Comparison of ENCODE assay signal across 8 mouse cellular contexts in genomic region chr10:79918231-79919078, GRCm38 (mm10). TPM values are rescaled to one million over a fixed set of nuclear protein-coding genes. Genes with fewer than 3 reads are reported as not detected.
DNase-seq lines count a peak whose midpoint lies in the region; ATAC-seq and TF ChIP-seq lines count a peak whose summit lies in the region.

No protein-coding gene starts in this region.

- peak; percentile 31 for DNase-seq in hindbrain, embryonic 11.5 days (ENCODE audit: low spot score)
- peak; percentile 51 for DNase-seq in lung, postnatal 0 days (ENCODE audit: low spot score)
- no peak for DNase-seq in frontal cortex, adult 2 months (ENCODE audit: extremely low spot score in 1 of 2, low spot score in 1 of 2)
- no peak for DNase-seq in urinary bladder, adult 18-20 months (ENCODE audit: low spot score in 2 of 2)
- no peak for DNase-seq in right cerebral cortex, postnatal 14 days

- peaks cover 53% of the 10 kb centered on the region for H3K4me1 ChIP-seq in forebrain, embryonic 13.5 days
- H3K4me1 ChIP-seq in forebrain, embryonic 16.5 days (replicated peaks; ENCODE audit: control insufficient read depth, insufficient read depth, low read length), result peaks cover 44% of the 10 kb centered on the region
- H3K4me1 ChIP-seq in ES-Bruce4 (ENCODE audit: control insufficient read depth, insufficient read depth, low read length), result peaks cover 7% of the 10 kb centered on the region
- H3K4me1 ChIP-seq in hindbrain, embryonic 11.5 days (replicated peaks; ENCODE audit: control insufficient read depth, insufficient read depth, low read length), result peaks cover 26% of the 10 kb centered on the region
- peaks cover 21% of the 10 kb centered on the region; the same call in 1 of the 2 replicates for H3K4me1 ChIP-seq in lung, postnatal 0 days (ENCODE audit: insufficient read depth, low read depth, low read length)

- ATAC-seq in forebrain, embryonic 13.5 days, result no peak
- ATAC-seq in forebrain, embryonic 16.5 days, result no peak
- no peak for ATAC-seq in hindbrain, embryonic 11.5 days (ENCODE audit: low FRiP score)
- no peak for ATAC-seq in lung, postnatal 0 days

- no peak for TF ChIP-seq EP300 in ES-Bruce4 (IDR thresholded peaks at IDR 0.05; ENCODE audit: insufficient read depth, low read depth, low read length)
- TF ChIP-seq EP300 in lung, postnatal 0 days (IDR thresholded peaks at IDR 0.05), result no peak

- H3K27me3 ChIP-seq in forebrain, embryonic 13.5 days, result peaks cover 63% of the 10 kb centered on the region
- H3K27me3 ChIP-seq in forebrain, embryonic 16.5 days (replicated peaks; ENCODE audit: control insufficient read depth, insufficient read depth, low read length), result peaks cover 61% of the 10 kb centered on the region
- H3K27me3 ChIP-seq in ES-Bruce4 (ENCODE audit: control insufficient read depth, insufficient read depth, low read length, poor library complexity, severe bottlenecking), result no peaks in the 10 kb centered on the region
- H3K27me3 ChIP-seq in hindbrain, embryonic 11.5 days (ENCODE audit: control insufficient read depth, insufficient read depth, low read length), result peaks cover 61% of the 10 kb centered on the region
- H3K27me3 ChIP-seq in lung, postnatal 0 days (replicated peaks; ENCODE audit: insufficient read depth, low read length), result peaks cover 35% of the 10 kb centered on the region

- H3K4me3 ChIP-seq in forebrain, embryonic 13.5 days, result peak overlapping the region; percentile 15; the same call in 1 of the 2 replicates
- no peak overlapping the region for H3K4me3 ChIP-seq in forebrain, embryonic 16.5 days (replicated peaks; ENCODE audit: low read length)
- peak overlapping the region; percentile 3; the same call in 1 of the 2 replicates for H3K4me3 ChIP-seq in ES-Bruce4 (ENCODE audit: low read depth, low read length)
- H3K4me3 ChIP-seq in hindbrain, embryonic 11.5 days (ENCODE audit: low read depth, low read length), result 0 out of 2 replicates have a peak overlapping the region, but pooled peaks have one; percentile 6
- H3K4me3 ChIP-seq in lung, postnatal 0 days (ENCODE audit: low read depth, low read length), result peak overlapping the region; percentile 23; the same call in 1 of the 2 replicates

- H3K9ac ChIP-seq in forebrain, embryonic 13.5 days, result peak overlapping the region; percentile 2; the same call in 1 of the 2 replicates
- no peak overlapping the region for H3K9ac ChIP-seq in forebrain, embryonic 16.5 days (replicated peaks; ENCODE audit: low read depth, low read length)
- H3K9ac ChIP-seq in ES-Bruce4 (ENCODE audit: low read depth, poor library complexity, severe bottlenecking), result no peak overlapping the region
- no peak overlapping the region for H3K9ac ChIP-seq in hindbrain, embryonic 11.5 days (ENCODE audit: low read depth, low read length)
- 0 out of 2 replicates have a peak overlapping the region, but pooled peaks have one; percentile 3 for H3K9ac ChIP-seq in lung, postnatal 0 days (replicated peaks; ENCODE audit: low read depth)

- peaks cover under 1% of the 10 kb centered on the region; the same call in 1 of the 2 replicates for H3K36me3 ChIP-seq in forebrain, embryonic 13.5 days (ENCODE audit: poor library complexity, severe bottlenecking)
- H3K36me3 ChIP-seq in forebrain, embryonic 16.5 days (ENCODE audit: control insufficient read depth, insufficient read depth), result no peaks in the 10 kb centered on the region
- H3K36me3 ChIP-seq in ES-Bruce4 (ENCODE audit: control insufficient read depth, insufficient read depth, low read length, poor library complexity, severe bottlenecking), result no peaks in the 10 kb centered on the region
- H3K36me3 ChIP-seq in hindbrain, embryonic 11.5 days (ENCODE audit: control insufficient read depth, insufficient read depth, low read length), result no peaks in the 10 kb centered on the region
- H3K36me3 ChIP-seq in lung, postnatal 0 days (ENCODE audit: insufficient read depth, low read length), result no peaks in the 10 kb centered on the region

- no peak overlapping the region for H3K27ac ChIP-seq in forebrain, embryonic 13.5 days
- no peak overlapping the region for H3K27ac ChIP-seq in forebrain, embryonic 16.5 days (ENCODE audit: low read length)
- H3K27ac ChIP-seq in ES-Bruce4 (ENCODE audit: insufficient read depth, low read length), result no peak overlapping the region
- H3K27ac ChIP-seq in hindbrain, embryonic 11.5 days (ENCODE audit: low read depth, low read length), result no peak overlapping the region
- no peak overlapping the region for H3K27ac ChIP-seq in lung, postnatal 0 days (ENCODE audit: low read length)

- peak overlapping the region; percentile 16 for H3K4me2 ChIP-seq in forebrain, embryonic 13.5 days
- H3K4me2 ChIP-seq in forebrain, embryonic 16.5 days (ENCODE audit: low read length), result no peak overlapping the region
- 0 out of 2 replicates have a peak overlapping the region, but pooled peaks have one; percentile 7 for H3K4me2 ChIP-seq in hindbrain, embryonic 11.5 days (replicated peaks; ENCODE audit: low read depth, low read length)
- peak overlapping the region; percentile 50 for H3K4me2 ChIP-seq in lung, postnatal 0 days (replicated peaks; ENCODE audit: low read depth, low read length)

- no peak for TF ChIP-seq POLR2A in ES-Bruce4 (IDR thresholded peaks at IDR 0.05; ENCODE audit: insufficient read depth, low read length)

- TF ChIP-seq CTCF in ES-Bruce4 (IDR thresholded peaks at IDR 0.05; ENCODE audit: low read depth, low read length), result no peak
- TF ChIP-seq CTCF in lung, postnatal 0 days (IDR thresholded peaks at IDR 0.05), result no peak

- WGBS in forebrain, embryonic 13.5 days, result 3% methylated on average over 35 of the region's 35 CpGs
- WGBS in forebrain, embryonic 16.5 days, result 4% methylated on average over 34 of the region's 35 CpGs
- 4% methylated on average over 35 of the region's 35 CpGs for WGBS in hindbrain, embryonic 11.5 days
- 11% methylated on average over 34 of the region's 35 CpGs for WGBS in lung, postnatal 0 days

- H3K9me3 ChIP-seq in forebrain, embryonic 13.5 days (replicated peaks), result no peaks in the 10 kb centered on the region
- no peaks in the 10 kb centered on the region for H3K9me3 ChIP-seq in forebrain, embryonic 16.5 days (ENCODE audit: control insufficient read depth, low read length)
- H3K9me3 ChIP-seq in ES-Bruce4 (replicated peaks; ENCODE audit: control insufficient read depth, insufficient read depth, low read length, poor library complexity, severe bottlenecking), result no peaks in the 10 kb centered on the region
- no peaks in the 10 kb centered on the region for H3K9me3 ChIP-seq in hindbrain, embryonic 11.5 days (ENCODE audit: control insufficient read depth, low read length)
- H3K9me3 ChIP-seq in lung, postnatal 0 days (ENCODE audit: low read length), result no peaks in the 10 kb centered on the region

RNA-seq across cellular contexts. Expression of gene Kiss1r, which starts 1.7 kb away (rescaled TPM):
- polyA plus RNA-seq in forebrain, embryonic 13.5 days (2015; fragmentation: Nextera tagmentation; extraction: Ambion mirVana), result 1.0 and 1.3 TPM in 2 replicates
- 2.7 and 3.6 TPM in 2 replicates for polyA plus RNA-seq in forebrain, embryonic 16.5 days (2015; fragmentation: Nextera tagmentation; extraction: Ambion mirVana)
- polyA plus RNA-seq in ES-Bruce4 (2011; ENCODE audit: insufficient read depth, insufficient read length, low read depth, missing spikeins), result 0.25 and 1.2 TPM in 2 replicates
- polyA plus RNA-seq in hindbrain, embryonic 11.5 days (2014; fragmentation: Nextera tagmentation; extraction: Ambion mirVana), result 0.26 and 0.36 TPM in 2 replicates
- 1.6 and 1.7 TPM in 2 replicates for polyA plus RNA-seq in lung, postnatal 0 days (2015; fragmentation: Nextera tagmentation; extraction: Ambion mirVana)
- polyA plus RNA-seq in frontal cortex, adult 2 months (2012; rRNA removed), result 10.7 and 11.8 TPM in 2 replicates

RNA-seq across cellular contexts. Expression of gene R3hdm4, which starts 2.6 kb away (rescaled TPM):
- polyA plus RNA-seq in forebrain, embryonic 13.5 days (2015; fragmentation: Nextera tagmentation; extraction: Ambion mirVana), result 200 and 217 TPM in 2 replicates
- polyA plus RNA-seq in forebrain, embryonic 16.5 days (2015; fragmentation: Nextera tagmentation; extraction: Ambion mirVana), result 289 and 309 TPM in 2 replicates
- 49.4 and 56.5 TPM in 2 replicates for polyA plus RNA-seq in ES-Bruce4 (2011; ENCODE audit: insufficient read depth, insufficient read length, low read depth, missing spikeins)
- polyA plus RNA-seq in hindbrain, embryonic 11.5 days (2014; fragmentation: Nextera tagmentation; extraction: Ambion mirVana), result 131 and 139 TPM in 2 replicates
- 123 and 129 TPM in 2 replicates for polyA plus RNA-seq in lung, postnatal 0 days (2015; fragmentation: Nextera tagmentation; extraction: Ambion mirVana)
- polyA plus RNA-seq in frontal cortex, adult 2 months (2012; rRNA removed), result 380 and 385 TPM in 2 replicates

RNA-seq across cellular contexts. Expression of gene Gm26602, which starts 7.8 kb away (rescaled TPM):
- polyA plus RNA-seq in forebrain, embryonic 13.5 days (2015; fragmentation: Nextera tagmentation; extraction: Ambion mirVana), result 33.6 TPM in 1 of 2 replicates, not detected in the other
- 17.7 and 36.3 TPM in 2 replicates for polyA plus RNA-seq in forebrain, embryonic 16.5 days (2015; fragmentation: Nextera tagmentation; extraction: Ambion mirVana)
- not detected in 2 replicates for polyA plus RNA-seq in ES-Bruce4 (2011; ENCODE audit: insufficient read depth, insufficient read length, low read depth, missing spikeins)
- polyA plus RNA-seq in hindbrain, embryonic 11.5 days (2014; fragmentation: Nextera tagmentation; extraction: Ambion mirVana), result 23.6 and 25.3 TPM in 2 replicates
- polyA plus RNA-seq in lung, postnatal 0 days (2015; fragmentation: Nextera tagmentation; extraction: Ambion mirVana), result not detected in 2 replicates
- not detected in 2 replicates for polyA plus RNA-seq in frontal cortex, adult 2 months (2012; rRNA removed)

RNA-seq across cellular contexts. Expression of gene Arid3a, which starts 8.4 kb away (rescaled TPM):
- 2.5 and 3.6 TPM in 2 replicates for polyA plus RNA-seq in forebrain, embryonic 13.5 days (2015; fragmentation: Nextera tagmentation; extraction: Ambion mirVana)
- polyA plus RNA-seq in forebrain, embryonic 16.5 days (2015; fragmentation: Nextera tagmentation; extraction: Ambion mirVana), result 2.4 and 3.5 TPM in 2 replicates
- 31.1 and 36.5 TPM in 2 replicates for polyA plus RNA-seq in ES-Bruce4 (2011; ENCODE audit: insufficient read depth, insufficient read length, low read depth, missing spikeins)
- 4.9 and 9.0 TPM in 2 replicates for polyA plus RNA-seq in hindbrain, embryonic 11.5 days (2014; fragmentation: Nextera tagmentation; extraction: Ambion mirVana)
- polyA plus RNA-seq in lung, postnatal 0 days (2015; fragmentation: Nextera tagmentation; extraction: Ambion mirVana), result 4.8 and 7.1 TPM in 2 replicates
- 3.6 and 4.1 TPM in 2 replicates for polyA plus RNA-seq in frontal cortex, adult 2 months (2012; rRNA removed)

RNA-seq across cellular contexts. Expression of gene Med16, which starts 9.7 kb away (rescaled TPM):
- 49.0 and 59.0 TPM in 2 replicates for polyA plus RNA-seq in forebrain, embryonic 13.5 days (2015; fragmentation: Nextera tagmentation; extraction: Ambion mirVana)
- 53.8 and 54.0 TPM in 2 replicates for polyA plus RNA-seq in forebrain, embryonic 16.5 days (2015; fragmentation: Nextera tagmentation; extraction: Ambion mirVana)
- 17.4 and 17.5 TPM in 2 replicates for polyA plus RNA-seq in ES-Bruce4 (2011; ENCODE audit: insufficient read depth, insufficient read length, low read depth, missing spikeins)
- 33.7 and 41.8 TPM in 2 replicates for polyA plus RNA-seq in hindbrain, embryonic 11.5 days (2014; fragmentation: Nextera tagmentation; extraction: Ambion mirVana)
- polyA plus RNA-seq in lung, postnatal 0 days (2015; fragmentation: Nextera tagmentation; extraction: Ambion mirVana), result 32.0 and 32.8 TPM in 2 replicates
- 75.9 and 80.7 TPM in 2 replicates for polyA plus RNA-seq in frontal cortex, adult 2 months (2012; rRNA removed)

Comparison
In these comparisons a context has a peak if more than half of its experiments do, and no peak if none do; other contexts are left out.
1. H3K9ac ChIP-seq: peak in forebrain, embryonic 13.5 days (single experiment) and lung, postnatal 0 days (single experiment); none in forebrain, embryonic 16.5 days (single experiment), ES-Bruce4 (single experiment) and hindbrain, embryonic 11.5 days (single experiment).
2. DNase-seq: peak in hindbrain, embryonic 11.5 days (single experiment) and lung, postnatal 0 days (single experiment); none in frontal cortex, adult 2 months (0 of 2), urinary bladder, adult 18-20 months (0 of 2) and right cerebral cortex, postnatal 14 days (single experiment).